Mouse (Mus musculus) olfactory bulb, adult 2 months (tissue): ENCODE data around the gene Gm28710. TPM values are rescaled to one million over a fixed set of nuclear protein-coding genes. Genes with fewer than 3 reads are reported as not detected.

Experiments used
- H3K27ac ChIP-seq: fragments of 200-500 bp; 2 replicates; pipeline ENCODE4 v1.5.1; 2012; ENCODE audit warnings: low read depth, low read length; ENCODE audit not compliant: insufficient read depth
- H3K4me1 ChIP-seq: fragments of 200-500 bp; 2 replicates; pipeline ENCODE4 v1.6.1; 2012; ENCODE audit warnings: low read length; ENCODE audit not compliant: control insufficient read depth, insufficient read depth
- H3K4me3 ChIP-seq: fragments of 200-500 bp; 2 replicates; pipeline ENCODE4 v1.5.1; 2012; ENCODE audit warnings: mild to moderate bottlenecking, low read depth, low read length, moderate library complexity; ENCODE audit not compliant: insufficient read depth
- CTCF ChIP-seq: fragments of 200-500 bp; IDR thresholded peaks from 2 replicates; pipeline ENCODE4 v1.5.1; 2012; ENCODE audit warnings: low read depth, mild to moderate bottlenecking, low read length, moderate library complexity; ENCODE audit not compliant: insufficient read depth
- POLR2A ChIP-seq: fragments of 200-500 bp; IDR thresholded peaks from 2 replicates; pipeline ENCODE4 v1.6.1; 2012; ENCODE audit warnings: mild to moderate bottlenecking, low read depth, low read length, moderate library complexity; ENCODE audit not compliant: insufficient read depth
- WGBS: fragments of 180-500 bp; shearing (Covaris S2); methylation state at CpG from one replicate; pipeline ENCODE4 v1.1.7; 2018; 5-methylcytosine and 5-hydroxymethylcytosine counted together
- polyA plus RNA-seq: library from polyadenylated mRNA; stranded (reverse); fragments of >200 nt; gene quantifications from 2 replicates; pipeline ENCODE4 v1.2.4, GENCODE M21; 2012; ENCODE audit warnings: low replicate concordance; ENCODE audit not compliant: missing spikeins, insufficient read depth, insufficient read length

Gm28710 gene
- polyA plus RNA-seq, 1 experiment: not detected

- no peak overlapping the region for H3K4me3 ChIP-seq
- H3K27ac ChIP-seq: no peak overlapping the region
- H3K4me1 ChIP-seq: no peaks in the 10 kb centered on the region
- TF ChIP-seq CTCF (no peak), POLR2A (no peak)
- WGBS: 33% methylated on average over 1 of the region's 1 CpGs
These were observed 130.9 kb downstream of the Gm28710 start for GRCm38 (mm10) chr5:16922473-16922872.

Other genes starting within 250 kb of the Gm28710 start
- not detected in 2 replicates for gene Hgf, start 238.3 kb upstream of the Gm28710 start, polyA plus RNA-seq